In the genomic region with DNA sequence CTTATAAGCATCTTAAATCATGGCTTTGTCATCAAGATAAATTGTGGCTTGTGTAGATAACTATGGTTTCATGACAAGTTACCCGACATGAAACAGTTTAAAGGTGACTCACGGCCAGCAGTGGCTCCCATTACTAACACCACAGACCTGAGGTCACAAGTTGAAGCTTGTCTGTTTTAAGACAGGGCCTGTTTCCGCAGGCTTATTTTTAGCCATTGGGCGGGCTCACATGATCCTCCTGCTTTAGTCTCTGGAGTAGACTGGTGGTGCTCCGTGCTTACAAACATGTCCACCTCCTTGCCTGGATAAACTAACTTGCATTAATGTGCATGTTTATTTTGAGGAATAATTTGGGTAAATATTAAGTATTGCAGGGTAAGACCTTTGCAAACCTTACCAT, we compare ENCODE assay signal across 15 mouse cellular contexts. TPM values are rescaled to one million over a fixed set of nuclear protein-coding genes. Genes with fewer than 3 reads are reported as not detected.
DNase-seq lines count a peak whose midpoint lies in the region; ATAC-seq and TF ChIP-seq lines count a peak whose summit lies in the region.
"Had no signal": no experiment of that assay in that cellular context is flagged by ENCODE, and none has a peak within 500 bp of the region (broad histone marks: within the 10 kb centered on the region; RNA-seq: fewer than 3 reads in every experiment).

No protein-coding gene starts in this region.

- DNase-seq in gastrocnemius, adult 18-20 months (ENCODE audit: low spot score) = peak; percentile 70
- DNase-seq in gastrocnemius, postnatal 10 days = no peak
- DNase-seq in limb, embryonic 14.5 days (ENCODE audit: low spot score) = peak; percentile 14
- no peak for DNase-seq in limb, embryonic 10.5 days (ENCODE audit: low spot score)
- DNase-seq in thymus, postnatal 14 days = no peak
- no peak for DNase-seq in spleen, postnatal 14 days (ENCODE audit: low spot score in 2 of 2)
- DNase-seq: adrenal gland, postnatal 10 days; cerebellum, adult 2 months; forebrain, postnatal 0 days; midbrain, embryonic 14.5 days had no signal

- 73% methylated on average over 5 of the region's 5 CpGs for WGBS in limb, embryonic 14.5 days
- WGBS in limb, embryonic 10.5 days = 77% methylated on average over 5 of the region's 5 CpGs
- 32% methylated on average over 5 of the region's 5 CpGs for WGBS in heart, embryonic 15.5 days
- 51% methylated on average over 5 of the region's 5 CpGs for WGBS in stomach, embryonic 16.5 days

- H3K36me3 ChIP-seq in limb, embryonic 14.5 days (ENCODE audit: control insufficient read depth, insufficient read depth, low read length) = peaks cover 84% of the 10 kb centered on the region
- peaks cover 94% of the 10 kb centered on the region for H3K36me3 ChIP-seq in limb, embryonic 10.5 days
- peaks cover 51% of the 10 kb centered on the region for H3K36me3 ChIP-seq in heart, embryonic 15.5 days
- peaks cover 22% of the 10 kb centered on the region for H3K36me3 ChIP-seq in stomach, embryonic 16.5 days (ENCODE audit: control insufficient read depth, insufficient read depth, low read length)

- H3K4me1 ChIP-seq in limb, embryonic 14.5 days (ENCODE audit: control insufficient read depth, insufficient read depth, low read length) = no peaks in the 10 kb centered on the region
- H3K4me1 ChIP-seq in limb, embryonic 10.5 days = no peaks in the 10 kb centered on the region
- peaks cover 13% of the 10 kb centered on the region for H3K4me1 ChIP-seq in heart, embryonic 15.5 days (replicated peaks)
- H3K4me1 ChIP-seq in stomach, embryonic 16.5 days (ENCODE audit: control insufficient read depth, insufficient read depth, low read length) = no peaks in the 10 kb centered on the region
- H3K4me1 ChIP-seq: neural tube, embryonic 15.5 days; stomach, embryonic 15.5 days had no signal

- H3K9ac ChIP-seq in limb, embryonic 14.5 days (ENCODE audit: low read depth, low read length, severe bottlenecking) = no peak overlapping the region
- H3K9ac ChIP-seq in heart, embryonic 15.5 days = no peak overlapping the region
- H3K9ac ChIP-seq in stomach, embryonic 16.5 days (ENCODE audit: low read length) = no peak overlapping the region
- H3K9ac ChIP-seq: forebrain, postnatal 0 days; neural tube, embryonic 15.5 days; stomach, embryonic 15.5 days had no signal

- H3K4me2 ChIP-seq in limb, embryonic 14.5 days (replicated peaks; ENCODE audit: low read depth, low read length, severe bottlenecking) = no peak overlapping the region
- H3K4me2 ChIP-seq in heart, embryonic 15.5 days = peak overlapping the region; percentile 28
- H3K4me2 ChIP-seq in stomach, embryonic 16.5 days (ENCODE audit: low read depth, low read length) = no peak overlapping the region
- H3K4me2 ChIP-seq: neural tube, embryonic 15.5 days; stomach, embryonic 15.5 days had no signal

- no peak overlapping the region for H3K4me3 ChIP-seq in limb, embryonic 14.5 days (replicated peaks; ENCODE audit: low read length)
- H3K4me3 ChIP-seq in limb, embryonic 10.5 days = no peak overlapping the region
- H3K4me3 ChIP-seq in heart, embryonic 15.5 days = no peak overlapping the region
- H3K4me3 ChIP-seq in stomach, embryonic 16.5 days (replicated peaks; ENCODE audit: low read length) = no peak overlapping the region
- H3K4me3 ChIP-seq: neural tube, embryonic 15.5 days; stomach, embryonic 15.5 days had no signal

- H3K27ac ChIP-seq in limb, embryonic 14.5 days (replicated peaks; ENCODE audit: low read depth, low read length) = no peak overlapping the region
- H3K27ac ChIP-seq in limb, embryonic 10.5 days = no peak overlapping the region
- H3K27ac ChIP-seq in heart, embryonic 15.5 days = peak overlapping the region; percentile 69
- no peak overlapping the region for H3K27ac ChIP-seq in stomach, embryonic 16.5 days (ENCODE audit: low read length)
- H3K27ac ChIP-seq: neural tube, embryonic 15.5 days had no signal

- no peak for ATAC-seq in limb, embryonic 14.5 days (ENCODE audit: low FRiP score, low read depth)
- ATAC-seq in heart, embryonic 15.5 days (replicated peaks; ENCODE audit: insufficient number of reproducible peaks, insufficient read depth, low FRiP score, low read depth) = peak; percentile 90
- ATAC-seq in stomach, embryonic 16.5 days (ENCODE audit: insufficient read depth, low FRiP score) = peak; percentile 50; the same call in 1 of the 2 replicates
- ATAC-seq: forebrain, postnatal 0 days; hindbrain, embryonic 16.5 days had no signal

- no peaks in the 10 kb centered on the region for H3K9me3 ChIP-seq in limb, embryonic 14.5 days (ENCODE audit: control insufficient read depth, low read length)
- no peaks in the 10 kb centered on the region for H3K9me3 ChIP-seq in limb, embryonic 10.5 days (replicated peaks)
- H3K9me3 ChIP-seq in heart, embryonic 15.5 days (replicated peaks) = no peaks in the 10 kb centered on the region
- H3K9me3 ChIP-seq in stomach, embryonic 16.5 days (replicated peaks; ENCODE audit: control insufficient read depth, low read length) = no peaks in the 10 kb centered on the region
- H3K9me3 ChIP-seq: neural tube, embryonic 15.5 days; stomach, embryonic 15.5 days had no signal

- TF ChIP-seq POLR2A in limb, embryonic 14.5 days (IDR thresholded peaks at IDR 0.05; ENCODE audit: borderline replicate concordance, extremely low read depth, insufficient read depth, insufficient read length) = no peak

- H3K27me3 ChIP-seq in limb, embryonic 14.5 days (ENCODE audit: control insufficient read depth, insufficient read depth, low read length) = no peaks in the 10 kb centered on the region
- H3K27me3 ChIP-seq in limb, embryonic 10.5 days (ENCODE audit: low read depth, poor library complexity, severe bottlenecking) = no peaks in the 10 kb centered on the region
- H3K27me3 ChIP-seq in heart, embryonic 15.5 days = no peaks in the 10 kb centered on the region
- no peaks in the 10 kb centered on the region for H3K27me3 ChIP-seq in stomach, embryonic 16.5 days (ENCODE audit: control insufficient read depth, insufficient read depth, low read length)
- H3K27me3 ChIP-seq: neural tube, embryonic 15.5 days; stomach, embryonic 15.5 days had no signal

RNA-seq across cellular contexts. Expression of gene Naa35, which starts 39.8 kb away (rescaled TPM):
- 10 to 100 TPM; 24.8 to 28.6 TPM for total RNA-seq in gastrocnemius, adult 18-20 months (2021)
- 10 to 100 TPM; 27.7 to 34.8 TPM for total RNA-seq in gastrocnemius, postnatal 10 days (2021)
- polyA plus RNA-seq in limb, embryonic 14.5 days (2012; rRNA removed) = 68.5 and 78.2 TPM in 2 replicates
- polyA plus RNA-seq in limb, embryonic 14.5 days (2014; fragmentation: Nextera tagmentation; extraction: Ambion mirVana) = 88.8 and 91.6 TPM in 2 replicates
- polyA plus RNA-seq in limb, embryonic 10.5 days (2016; fragmentation: Nextera tagmentation; extraction: Ambion mirVana) = 99.5 and 116 TPM in 2 replicates
- 69.6 and 85.3 TPM in 2 replicates for polyA plus RNA-seq in heart, embryonic 15.5 days (2015; fragmentation: Nextera tagmentation; extraction: Ambion mirVana)
- polyA plus RNA-seq in stomach, embryonic 16.5 days (2015; fragmentation: Nextera tagmentation; extraction: Ambion mirVana) = 73.0 and 87.5 TPM in 2 replicates

RNA-seq across cellular contexts. Expression of gene Agtpbp1, which starts 39.9 kb away (rescaled TPM):
- total RNA-seq in gastrocnemius, adult 18-20 months (2021) = 10 to 100 TPM; 63.3 to 69.8 TPM
- total RNA-seq in gastrocnemius, postnatal 10 days (2021) = 10 to 100 TPM; 29.9 to 33.6 TPM
- polyA plus RNA-seq in limb, embryonic 14.5 days (2012; rRNA removed) = 13.7 and 13.9 TPM in 2 replicates
- polyA plus RNA-seq in limb, embryonic 14.5 days (2014; fragmentation: Nextera tagmentation; extraction: Ambion mirVana) = 16.5 and 16.8 TPM in 2 replicates
- 10.0 and 11.6 TPM in 2 replicates for polyA plus RNA-seq in limb, embryonic 10.5 days (2016; fragmentation: Nextera tagmentation; extraction: Ambion mirVana)
- 11.7 and 13.2 TPM in 2 replicates for polyA plus RNA-seq in heart, embryonic 15.5 days (2015; fragmentation: Nextera tagmentation; extraction: Ambion mirVana)
- 17.4 and 18.1 TPM in 2 replicates for polyA plus RNA-seq in stomach, embryonic 16.5 days (2015; fragmentation: Nextera tagmentation; extraction: Ambion mirVana)

RNA-seq across cellular contexts. Expression of gene Golm1, which starts 50.7 kb away (rescaled TPM):
- 1 to 10 TPM; 5.7 to 7.5 TPM for total RNA-seq in gastrocnemius, adult 18-20 months (2021)
- total RNA-seq in gastrocnemius, postnatal 10 days (2021) = 10 to 100 TPM; 10.4 to 13.5 TPM
- polyA plus RNA-seq in limb, embryonic 14.5 days (2012; rRNA removed) = 22.4 and 27.8 TPM in 2 replicates
- 43.2 and 45.8 TPM in 2 replicates for polyA plus RNA-seq in limb, embryonic 14.5 days (2014; fragmentation: Nextera tagmentation; extraction: Ambion mirVana)
- polyA plus RNA-seq in limb, embryonic 10.5 days (2016; fragmentation: Nextera tagmentation; extraction: Ambion mirVana) = 78.4 and 80.2 TPM in 2 replicates
- polyA plus RNA-seq in heart, embryonic 15.5 days (2015; fragmentation: Nextera tagmentation; extraction: Ambion mirVana) = 40.4 and 41.1 TPM in 2 replicates
- 89.8 and 108 TPM in 2 replicates for polyA plus RNA-seq in stomach, embryonic 16.5 days (2015; fragmentation: Nextera tagmentation; extraction: Ambion mirVana)

Comparison
In these comparisons a context has a peak if more than half of its experiments do, and no peak if none do; other contexts are left out.
1. DNase-seq: peak in gastrocnemius, adult 18-20 months (single experiment) and limb, embryonic 14.5 days (single experiment); none in gastrocnemius, postnatal 10 days (single experiment), limb, embryonic 10.5 days (single experiment), thymus, postnatal 14 days (single experiment) and spleen, postnatal 14 days (0 of 2).